Mouse (Mus musculus): ENCODE measurements around the gene Kmt2e.
A peak's percentile ranks its signal among the peaks of the same experiment; 100 is the strongest.

Kmt2e gene

DNA sequence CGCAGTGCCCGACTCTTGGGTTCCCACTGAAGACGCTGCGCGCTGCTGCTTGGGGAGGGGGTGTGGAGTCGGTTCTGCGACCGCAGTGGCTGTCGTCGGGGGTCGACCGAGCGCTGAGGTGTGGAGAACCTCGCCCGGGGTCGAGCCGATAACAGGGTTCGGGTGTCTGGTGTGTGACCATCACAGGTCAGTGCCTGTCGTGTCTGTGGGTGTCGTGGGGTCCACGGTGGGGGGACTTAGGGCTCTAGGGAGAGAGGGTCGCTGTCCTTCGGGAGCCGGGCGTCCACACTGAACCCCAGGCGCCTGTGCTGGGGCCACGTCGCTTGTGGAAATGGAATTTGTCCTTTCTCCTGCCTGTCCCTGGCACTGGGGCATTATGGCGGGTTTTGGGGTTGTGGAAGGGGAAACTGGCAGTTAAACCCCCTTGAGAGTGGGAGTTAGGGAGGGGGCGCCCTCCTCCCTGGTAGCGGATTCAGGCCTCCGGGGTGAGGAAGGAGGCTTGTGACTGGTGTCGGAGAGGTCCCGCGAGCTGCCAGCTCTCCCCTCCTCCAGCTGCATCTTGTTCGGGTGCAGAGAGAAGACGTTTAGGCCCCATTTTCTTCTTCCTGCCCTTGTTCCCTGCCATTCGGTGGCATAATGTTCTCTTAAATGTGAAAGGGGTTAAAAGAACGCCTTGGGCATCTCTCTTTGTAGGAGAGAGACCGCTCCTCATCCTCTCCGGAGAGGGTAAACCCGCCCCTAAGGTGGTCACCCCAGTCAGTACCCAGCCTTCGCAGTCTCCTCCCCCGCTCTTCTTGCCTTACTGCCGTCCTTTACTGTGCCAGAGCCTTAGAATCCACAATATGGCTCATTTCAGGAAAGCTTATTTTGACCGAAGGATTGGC, 599 bp downstream of the Kmt2e start:
- peak; percentile 64 to 69 for DNase-seq

DNA sequence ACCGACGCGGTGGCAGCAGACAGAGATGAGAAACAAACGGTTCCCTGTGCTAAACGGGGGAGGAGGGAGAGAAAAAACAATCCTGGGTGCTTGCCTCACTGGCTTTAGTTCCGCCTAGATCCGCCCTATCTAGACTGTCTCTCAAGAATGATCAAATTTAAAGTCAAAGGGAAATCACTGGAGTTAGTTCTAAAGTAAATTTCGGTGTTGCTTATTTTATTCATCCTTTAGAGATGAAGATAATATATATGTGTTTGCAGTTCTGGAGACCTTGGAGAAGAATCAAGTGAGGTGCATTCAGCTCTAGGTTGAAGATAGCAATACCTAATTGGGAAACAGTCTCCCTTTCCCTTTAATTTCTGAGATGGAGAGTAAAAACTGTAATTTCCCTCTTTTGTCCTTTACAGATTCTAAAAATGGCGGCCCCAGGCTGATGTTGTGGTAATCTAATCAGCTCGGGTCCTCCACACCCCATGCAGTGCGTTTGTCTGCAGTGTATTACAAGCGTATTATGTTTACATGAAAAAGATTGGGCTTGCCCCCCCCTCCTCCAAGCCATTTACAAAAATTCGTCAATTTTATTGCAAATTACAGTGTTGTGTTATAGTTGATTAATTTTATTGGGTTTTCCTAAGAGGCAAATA, 1.4 kb downstream of the Kmt2e start:
- peak; percentile 32 for DNase-seq

DNA sequence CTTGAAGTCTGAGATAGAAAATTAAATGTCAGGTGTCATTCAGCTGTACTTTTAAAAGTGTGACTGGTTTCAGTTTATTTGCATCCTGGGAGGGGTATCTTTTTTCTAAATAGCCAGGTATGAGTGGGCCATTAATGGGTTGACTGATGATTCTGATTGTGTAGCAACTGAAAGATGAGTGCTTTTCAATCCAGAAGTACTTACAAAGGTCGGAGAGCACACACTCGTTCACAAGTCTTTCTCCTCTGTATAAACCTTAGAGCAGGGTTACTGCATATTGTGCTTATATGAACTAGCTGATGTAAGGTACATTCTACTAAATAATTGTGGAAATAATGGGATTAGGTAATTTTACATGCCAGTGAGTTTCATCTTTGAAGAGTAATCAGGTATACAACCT, 2.5 kb downstream of the Kmt2e start:
- no peak for DNase-seq

DNA sequence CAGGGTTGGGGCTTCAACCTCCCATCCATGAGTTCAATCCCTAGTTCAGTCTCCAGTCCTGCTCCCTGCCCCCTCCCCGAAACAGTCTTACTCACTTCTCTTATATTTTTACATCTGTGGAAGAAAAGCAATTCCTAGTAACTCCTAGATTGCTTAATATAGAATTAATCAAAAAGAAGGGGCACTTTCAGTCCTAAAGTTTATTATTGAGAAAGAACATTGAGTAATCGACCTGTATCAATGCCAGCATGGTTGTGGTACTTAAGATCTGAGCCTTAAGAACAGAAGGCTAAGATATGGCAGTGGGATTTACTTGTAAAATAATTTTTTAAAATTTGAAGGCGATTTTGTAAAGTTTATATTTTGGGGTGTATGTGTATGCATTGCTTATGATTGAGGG, 5.6 kb downstream of the Kmt2e start:
- DNase-seq, result no peak

DNA sequence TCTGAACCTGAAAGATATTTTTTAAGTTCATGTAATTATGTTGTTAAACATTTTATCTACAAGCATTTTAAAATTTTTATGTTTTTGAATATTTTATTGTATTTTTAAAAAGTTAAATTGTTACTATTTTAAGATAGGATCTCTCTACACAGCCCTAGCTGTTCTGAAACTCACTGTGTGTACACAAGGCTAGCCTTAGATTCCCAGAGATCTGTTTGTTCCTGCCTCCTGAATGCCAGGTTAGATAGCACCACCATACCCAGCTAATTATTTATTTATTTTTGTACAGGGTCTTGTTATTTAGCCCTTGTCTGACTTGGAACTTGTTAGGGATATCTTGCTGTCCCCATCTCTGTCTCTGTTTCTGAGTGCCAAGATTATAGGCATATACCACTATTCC, 6.3 kb downstream of the Kmt2e start:
- DNase-seq, result no peak

DNA sequence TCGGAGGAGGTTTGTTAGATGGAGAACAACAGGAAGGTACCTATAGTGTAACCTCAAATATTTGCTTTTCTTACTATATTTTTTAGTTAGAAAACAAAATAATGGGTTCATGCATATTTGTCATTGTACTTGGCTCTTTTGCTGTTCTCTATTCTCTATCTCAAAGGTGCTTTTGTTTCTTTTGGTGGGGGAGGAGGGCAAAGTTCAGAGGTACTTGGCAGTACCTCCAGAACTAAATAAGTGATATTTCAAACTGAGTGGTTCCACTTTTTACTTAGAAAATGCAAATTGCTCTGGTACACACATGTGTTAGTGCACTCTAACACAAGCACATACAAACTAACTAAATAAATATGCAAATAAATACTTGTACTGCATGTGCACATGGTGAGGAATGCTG, 7.7 kb downstream of the Kmt2e start:
- no peak for DNase-seq

DNA sequence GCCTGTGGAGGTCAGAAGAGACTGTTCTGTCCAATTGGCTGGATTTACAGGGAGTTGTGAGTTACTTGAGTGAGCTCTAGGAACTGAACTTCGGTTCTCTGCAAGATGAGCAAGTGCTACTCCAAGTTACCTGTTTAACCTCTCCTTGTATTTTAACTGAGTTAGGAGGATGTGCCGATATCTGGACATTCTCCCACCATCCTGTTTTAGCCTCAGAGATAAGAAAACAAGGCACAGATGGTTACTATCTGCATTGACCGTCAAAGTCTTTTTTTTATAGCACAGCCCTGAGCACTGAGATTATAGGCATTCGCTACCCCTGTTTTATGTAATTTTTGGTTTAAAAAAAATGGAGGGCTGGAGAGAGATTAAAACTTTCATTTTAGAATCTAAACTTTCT, 10.2 kb downstream of the Kmt2e start:
- no peak for DNase-seq

DNA sequence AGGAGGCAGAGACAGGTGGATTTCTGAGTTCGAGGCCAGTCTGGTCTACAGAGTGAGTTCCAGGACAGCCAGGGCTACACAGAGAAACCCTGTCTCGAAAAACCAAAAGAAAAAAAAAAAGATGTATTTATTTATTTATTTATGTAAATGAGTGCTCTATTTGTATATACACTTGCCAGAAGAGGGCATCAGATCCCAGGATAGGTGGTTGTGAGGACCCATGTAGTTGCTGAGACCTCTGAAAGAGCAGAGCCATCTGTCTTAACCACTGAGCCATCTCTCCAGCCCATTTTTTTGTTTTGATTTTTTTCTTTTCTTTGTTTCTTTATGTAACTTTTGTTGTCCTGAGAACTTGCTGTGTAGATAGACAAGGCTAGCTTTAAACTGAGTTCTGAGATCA, 19.3 kb downstream of the Kmt2e start:
- DNase-seq, result peak in 1 of 2 experiments; percentile 16

DNA sequence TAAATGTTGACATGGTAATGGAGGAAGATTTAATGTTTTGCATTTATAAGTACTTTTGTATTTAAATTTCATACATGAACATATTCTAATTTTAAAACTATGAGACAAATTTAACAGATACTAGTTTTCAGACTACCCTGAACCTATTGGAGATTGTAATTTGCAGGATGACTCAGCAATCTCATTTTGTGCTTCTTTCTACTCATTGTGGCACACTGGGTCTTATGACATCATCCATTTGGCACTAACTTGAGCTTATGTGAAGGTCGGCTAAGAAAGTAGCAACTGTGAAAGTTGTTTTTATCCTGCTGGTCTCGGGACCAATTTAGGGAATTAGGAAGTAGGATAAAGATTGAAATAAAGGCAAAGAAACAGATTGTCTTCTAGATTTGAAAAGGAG, 27.4 kb downstream of the Kmt2e start:
- DNase-seq, result no peak

DNA sequence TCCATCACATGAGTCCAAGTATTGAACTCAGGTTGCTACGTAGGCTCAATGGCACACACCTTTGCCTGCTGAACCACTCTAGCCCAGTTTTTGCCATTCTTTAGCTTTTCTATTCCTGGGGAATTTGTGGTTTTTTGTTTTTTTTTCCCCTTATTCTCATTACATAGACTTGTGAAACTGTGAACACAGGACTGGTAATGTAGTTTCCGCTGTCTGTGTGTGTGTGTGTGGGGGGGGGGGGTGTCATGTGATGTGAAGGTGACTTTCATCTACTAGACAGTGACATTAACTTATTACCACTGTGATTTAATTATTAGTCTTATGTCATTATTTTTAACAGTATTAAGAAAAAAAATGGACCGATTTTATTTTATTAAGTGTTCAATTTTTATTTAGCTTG, 30.0 kb downstream of the Kmt2e start:
- no peak for DNase-seq

DNA sequence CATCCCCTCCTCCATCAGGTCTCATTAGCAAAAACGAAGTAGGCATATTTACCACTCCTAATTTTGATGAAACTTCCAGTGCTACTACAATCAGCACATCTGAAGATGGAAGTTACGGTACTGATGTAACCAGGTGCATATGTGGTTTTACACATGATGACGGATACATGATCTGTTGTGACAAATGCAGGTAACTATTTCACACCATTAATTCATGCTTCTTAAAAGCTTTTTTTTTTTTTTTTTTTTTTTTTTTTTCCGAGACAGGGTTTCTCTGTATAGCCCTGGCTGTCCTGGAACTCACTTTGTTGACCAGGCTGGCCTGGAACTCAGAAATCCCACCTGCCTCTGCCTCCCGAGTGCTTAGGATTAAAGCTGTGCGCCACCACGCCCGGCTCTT, 30.5 kb downstream of the Kmt2e start:
- no peak for DNase-seq

DNA sequence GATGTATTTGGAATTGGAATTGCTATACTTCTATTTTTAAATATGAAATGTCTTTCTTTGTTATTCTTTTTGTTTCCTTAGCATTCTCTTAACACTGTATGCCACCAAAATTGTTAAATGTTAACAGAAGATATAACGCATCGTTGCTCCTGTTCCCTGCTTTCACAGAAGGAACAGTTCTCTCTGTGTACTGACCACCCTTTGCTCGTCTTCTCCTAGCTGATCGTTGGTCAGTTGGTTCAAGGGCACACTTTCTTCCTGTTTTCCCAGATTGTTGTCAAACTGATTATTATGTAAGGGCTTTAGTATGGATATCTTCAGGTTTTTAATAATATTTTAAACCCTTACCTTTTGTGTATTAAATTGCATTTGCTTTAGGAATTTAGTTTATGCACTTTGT, 32.3 kb downstream of the Kmt2e start:
- no peak for DNase-seq

DNA sequence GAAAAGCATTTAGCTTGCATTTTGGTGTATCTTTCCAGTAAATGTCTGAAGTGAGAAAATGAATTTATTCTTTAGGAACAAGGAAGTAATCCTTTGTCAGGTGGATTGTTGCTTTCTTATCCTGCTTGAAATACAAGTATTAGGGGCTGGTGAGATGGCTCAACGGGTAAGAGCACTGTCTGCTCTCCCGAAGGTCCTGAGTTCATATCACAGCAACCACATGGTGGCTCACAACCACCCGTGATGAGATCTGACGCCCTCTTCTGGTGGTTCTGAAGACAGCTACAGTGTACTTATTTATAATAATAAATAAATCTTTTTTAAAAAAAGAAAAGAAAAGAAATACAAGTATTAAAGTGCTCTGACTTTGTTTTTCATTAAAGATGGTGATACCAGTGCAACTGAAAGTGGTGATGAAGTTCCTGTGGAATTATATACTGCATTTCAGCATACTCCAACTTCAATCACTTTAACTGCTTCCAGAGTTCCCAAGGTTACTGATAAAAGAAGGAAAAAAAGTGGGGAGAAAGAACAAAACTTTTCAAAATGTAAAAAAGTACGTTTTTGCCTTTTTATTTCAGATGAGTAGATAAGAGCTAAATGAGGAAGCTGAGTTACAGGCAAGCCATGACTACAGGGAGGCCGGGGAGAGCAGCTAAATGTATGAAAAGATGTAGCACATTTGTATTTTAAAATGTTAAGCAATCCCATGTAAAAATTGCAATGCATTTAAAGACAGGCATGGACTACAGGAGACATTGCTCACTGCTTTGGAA, 39.0 kb downstream of the Kmt2e start:
- DNase-seq, result no peak

DNA sequence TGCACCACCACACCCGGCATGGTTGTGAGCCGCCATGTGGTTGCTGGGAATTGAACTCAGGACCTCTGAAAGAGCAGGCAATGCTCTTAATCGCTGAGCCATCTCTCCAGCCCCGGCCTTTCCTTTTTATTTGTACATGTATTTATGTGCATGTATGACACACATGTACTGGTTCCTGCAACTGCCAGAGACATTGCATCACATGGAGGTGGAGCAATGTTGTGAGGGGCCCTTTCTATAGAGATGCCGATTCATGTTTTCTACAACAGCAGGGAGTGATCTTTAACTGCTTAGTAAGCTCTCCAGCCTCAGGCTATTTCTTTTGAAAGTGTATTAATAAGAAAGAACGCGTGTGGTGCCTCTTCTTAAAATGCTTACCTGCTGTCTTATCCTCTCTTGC, 49.6 kb downstream of the Kmt2e start:
- DNase-seq, result no peak

DNA sequence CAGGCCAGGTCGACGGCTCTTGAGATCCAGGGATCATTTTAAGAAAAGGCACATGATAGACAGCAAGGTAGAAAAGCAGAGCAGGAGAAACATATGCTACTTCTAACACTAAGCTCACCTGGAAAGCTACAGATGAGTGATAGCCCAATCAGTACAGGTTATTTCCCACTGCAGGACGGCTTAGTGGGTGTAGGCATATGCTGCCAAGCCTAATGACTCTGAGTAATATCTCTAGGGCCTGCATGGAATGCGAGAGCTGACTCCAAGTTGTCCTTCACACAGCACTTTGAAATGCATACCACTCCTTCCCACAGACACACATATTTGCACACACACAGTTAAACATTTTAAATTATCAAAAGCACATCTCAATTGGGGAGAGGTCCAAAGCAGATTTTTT, 55.0 kb downstream of the Kmt2e start:
- DNase-seq, result no peak

DNA sequence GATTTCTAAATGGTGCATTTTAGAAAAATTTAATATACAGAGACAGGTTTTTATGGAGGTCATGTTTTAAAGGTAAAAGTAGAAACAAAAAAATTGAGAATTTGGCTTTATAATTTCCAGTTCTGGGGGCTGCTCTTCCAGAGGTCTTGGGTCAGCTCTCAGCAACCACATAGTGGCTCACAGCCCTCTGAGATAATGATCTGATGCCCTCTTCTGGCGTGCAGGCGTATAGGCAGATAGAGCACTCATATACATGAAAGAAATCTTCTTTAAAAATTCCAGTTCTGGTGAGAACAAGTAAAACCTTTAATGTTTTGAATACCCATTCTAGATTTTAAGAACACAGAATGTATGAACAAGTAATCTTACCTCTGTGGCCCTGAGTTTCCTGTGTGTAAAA, 56.6 kb downstream of the Kmt2e start:
- peak in 1 of 2 experiments; percentile 32 for DNase-seq

DNA sequence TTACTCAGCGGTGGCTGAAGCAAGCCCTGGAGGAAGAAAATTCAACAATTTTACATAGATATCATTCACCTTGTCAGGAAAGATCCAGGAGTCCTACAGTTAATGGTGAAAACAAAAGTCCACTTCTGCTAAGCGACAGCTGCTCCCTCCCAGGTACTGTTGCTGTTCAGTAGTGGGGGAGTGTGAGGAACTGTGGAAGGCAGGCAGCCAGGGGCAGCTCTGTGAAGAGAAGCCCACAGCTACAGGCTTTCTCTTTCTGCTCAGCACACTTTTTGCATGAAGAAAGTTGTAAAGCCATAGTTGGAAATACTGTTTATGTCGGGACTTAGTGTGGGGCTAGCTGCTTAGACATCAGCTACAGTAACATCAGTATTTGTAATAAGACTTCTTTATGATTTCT, 62.2 kb downstream of the Kmt2e start:
- no peak for DNase-seq

DNA sequence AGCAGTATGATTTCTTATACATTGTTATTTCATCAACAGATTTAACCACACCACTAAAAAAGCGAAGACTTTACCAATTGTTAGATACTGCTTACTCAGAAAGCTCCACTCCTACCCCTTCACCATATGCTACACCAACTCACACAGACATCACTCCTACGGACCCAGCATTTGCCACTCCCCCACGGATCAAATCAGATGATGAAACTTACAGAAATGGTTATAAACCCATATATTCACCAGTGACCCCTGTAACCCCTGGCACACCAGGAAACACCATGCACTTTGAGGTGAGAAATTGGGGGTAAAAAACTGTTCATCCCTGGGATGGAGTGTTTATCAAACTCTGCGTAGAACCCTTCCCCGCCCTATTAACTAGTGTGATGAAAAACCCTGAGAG, 62.7 kb downstream of the Kmt2e start:
- DNase-seq, result no peak

DNA sequence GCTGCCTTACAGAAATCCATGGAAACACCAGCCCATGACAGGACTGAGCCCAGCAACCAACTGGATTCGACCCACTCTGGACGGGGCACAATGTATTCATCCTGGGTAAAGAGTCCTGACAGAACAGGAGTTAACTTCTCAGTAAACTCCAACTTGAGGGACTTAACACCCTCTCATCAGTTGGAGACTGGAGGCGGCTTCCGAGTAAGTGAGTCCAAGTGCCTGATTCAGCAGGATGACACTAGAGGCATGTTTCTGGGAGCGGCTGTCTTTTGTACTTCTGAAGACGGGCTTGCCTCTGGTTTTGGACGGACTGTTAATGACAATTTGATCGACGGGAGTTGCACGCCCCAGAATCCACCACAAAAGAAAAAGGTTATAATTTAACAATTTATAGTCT, 63.7 kb downstream of the Kmt2e start:
- no peak for DNase-seq

DNA sequence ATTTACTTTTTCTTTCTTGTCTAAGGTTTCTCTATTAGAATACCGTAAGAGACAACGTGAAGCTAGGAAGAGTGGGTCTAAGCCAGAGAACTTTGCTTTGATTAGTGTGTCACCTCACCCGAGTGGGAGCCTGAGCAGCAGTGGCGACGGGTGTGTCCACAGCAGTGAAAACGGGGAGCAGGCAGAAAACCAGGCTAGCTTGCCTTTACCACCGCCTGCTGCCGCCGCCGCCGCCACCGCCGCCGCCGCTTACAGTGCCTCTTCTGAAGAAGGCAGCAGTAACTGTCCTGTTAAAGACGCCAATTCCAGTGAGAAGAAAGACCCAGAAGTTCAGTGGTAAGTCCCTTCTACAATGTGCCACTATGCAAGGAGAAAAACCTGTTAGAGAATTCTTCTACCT, 65.0 kb downstream of the Kmt2e start:
- DNase-seq, result no peak

DNA sequence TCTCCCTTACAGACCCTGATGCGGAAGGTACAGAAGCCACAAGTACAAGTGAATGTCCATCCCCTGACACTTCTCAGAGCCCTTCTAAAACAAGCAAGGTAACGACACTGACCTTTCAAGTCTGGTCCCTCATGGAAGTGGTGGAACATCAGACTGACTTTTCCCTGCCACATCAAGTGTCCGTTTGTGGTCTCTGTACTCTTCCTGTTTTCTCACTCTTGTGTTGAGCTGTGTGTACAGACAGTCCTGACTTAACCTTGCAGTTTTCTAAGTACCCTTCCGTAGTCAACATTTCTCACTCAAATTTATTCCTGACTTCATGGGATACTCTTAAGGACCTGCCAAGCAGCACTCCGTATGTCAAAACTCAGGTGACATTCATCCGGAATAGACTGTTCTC, 66.5 kb downstream of the Kmt2e start:
- no peak for DNase-seq

DNA sequence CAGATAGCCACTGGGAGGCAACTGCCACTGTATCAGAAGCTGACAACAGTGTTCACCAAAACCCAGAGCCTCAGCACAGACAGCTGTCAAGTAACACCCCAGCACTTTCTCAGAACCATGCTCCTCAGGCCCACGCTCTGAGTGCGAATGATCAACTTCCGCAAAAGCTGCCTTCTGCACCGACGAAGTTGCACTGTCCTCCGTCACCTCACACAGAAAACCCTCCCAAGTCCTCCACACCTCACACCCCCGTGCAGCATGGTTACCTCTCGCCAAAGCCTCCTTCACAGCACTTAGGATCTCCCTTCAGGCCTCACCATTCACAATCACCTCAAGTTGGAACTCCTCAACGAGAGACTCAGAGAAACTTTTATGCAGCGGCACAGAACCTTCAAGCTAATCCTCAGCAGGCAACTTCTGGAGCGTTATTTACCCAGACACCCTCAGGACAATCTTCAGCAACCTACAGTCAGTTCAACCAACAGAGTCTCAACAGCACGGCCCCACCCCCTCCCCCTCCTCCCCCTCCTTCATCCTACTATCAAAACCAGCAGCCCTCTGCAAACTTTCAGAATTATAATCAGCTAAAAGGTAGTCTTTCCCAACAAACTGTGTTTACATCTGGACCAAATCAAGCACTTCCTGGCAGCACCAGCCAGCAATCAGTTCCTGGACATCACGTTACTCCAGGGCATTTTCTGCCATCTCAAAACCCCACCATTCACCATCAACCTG, 67.5 kb downstream of the Kmt2e start:
- DNase-seq, result no peak

DNA sequence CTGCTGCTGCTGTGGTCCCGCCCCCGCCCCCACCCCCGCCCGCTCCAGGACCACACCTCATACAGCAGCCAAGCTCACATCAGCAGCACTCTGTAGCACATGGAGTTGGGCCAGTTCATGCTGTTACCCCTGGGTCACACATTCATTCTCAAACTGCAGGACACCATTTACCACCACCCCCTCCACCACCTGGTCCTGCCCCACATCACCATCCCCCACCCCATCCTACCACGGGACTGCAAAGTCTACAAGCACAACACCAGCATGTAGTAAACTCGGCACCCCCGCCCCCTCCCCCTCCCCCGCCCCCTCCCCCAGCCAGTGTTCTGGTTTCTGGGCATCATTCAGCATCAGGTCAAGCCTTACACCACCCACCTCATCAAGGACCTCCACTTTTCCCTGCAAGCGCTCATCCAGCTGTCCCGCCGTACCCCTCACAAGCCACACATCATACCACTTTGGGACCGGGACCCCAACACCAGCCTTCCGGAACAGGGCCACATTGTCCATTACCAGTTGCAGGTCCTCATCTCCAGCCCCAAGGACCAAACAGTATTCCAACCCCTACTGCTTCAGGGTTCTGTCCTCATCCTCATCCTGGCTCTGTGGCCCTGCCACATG, 68.2 kb downstream of the Kmt2e start:
- no peak for DNase-seq
